Mouse (Mus musculus) bone marrow macrophage, adult 2 months (primary cell): ENCODE results near the gene Ovol1. TPM values are rescaled to one million over a fixed set of nuclear protein-coding genes. Genes with fewer than 3 reads are reported as not detected.

Source experiments
- H3K27ac ChIP-seq: 2 replicates; pipeline ENCODE4 v1.5.1; 2012; ENCODE audit warnings: low read depth, low read length; ENCODE audit not compliant: insufficient read depth
- H3K4me1 ChIP-seq: 2 replicates; pipeline ENCODE4 v1.6.1; 2012; ENCODE audit warnings: low read length; ENCODE audit not compliant: control insufficient read depth, insufficient read depth
- H3K4me3 ChIP-seq: 2 replicates; pipeline ENCODE4 v1.5.1; 2012; ENCODE audit warnings: mild to moderate bottlenecking, low read length, moderate library complexity; ENCODE audit not compliant: insufficient read depth
- CTCF ChIP-seq: IDR thresholded peaks from 2 replicates; pipeline ENCODE4 v1.5.1; 2012; ENCODE audit warnings: low read depth, mild to moderate bottlenecking, low read length, moderate library complexity
- POLR2A ChIP-seq: IDR thresholded peaks from 2 replicates; pipeline ENCODE4 v1.6.1; 2012; ENCODE audit warnings: mild to moderate bottlenecking, low read depth, low read length, borderline replicate concordance
- polyA plus RNA-seq: library from polyadenylated mRNA; stranded (reverse); fragments of >200 nt; gene quantifications from 2 replicates; pipeline ENCODE4 v1.2.4, GENCODE M21; 2012; ENCODE audit not compliant: missing spikeins, insufficient read depth, insufficient read length

The Ovol1 gene
- polyA plus RNA-seq, 1 experiment = not detected

DNA sequence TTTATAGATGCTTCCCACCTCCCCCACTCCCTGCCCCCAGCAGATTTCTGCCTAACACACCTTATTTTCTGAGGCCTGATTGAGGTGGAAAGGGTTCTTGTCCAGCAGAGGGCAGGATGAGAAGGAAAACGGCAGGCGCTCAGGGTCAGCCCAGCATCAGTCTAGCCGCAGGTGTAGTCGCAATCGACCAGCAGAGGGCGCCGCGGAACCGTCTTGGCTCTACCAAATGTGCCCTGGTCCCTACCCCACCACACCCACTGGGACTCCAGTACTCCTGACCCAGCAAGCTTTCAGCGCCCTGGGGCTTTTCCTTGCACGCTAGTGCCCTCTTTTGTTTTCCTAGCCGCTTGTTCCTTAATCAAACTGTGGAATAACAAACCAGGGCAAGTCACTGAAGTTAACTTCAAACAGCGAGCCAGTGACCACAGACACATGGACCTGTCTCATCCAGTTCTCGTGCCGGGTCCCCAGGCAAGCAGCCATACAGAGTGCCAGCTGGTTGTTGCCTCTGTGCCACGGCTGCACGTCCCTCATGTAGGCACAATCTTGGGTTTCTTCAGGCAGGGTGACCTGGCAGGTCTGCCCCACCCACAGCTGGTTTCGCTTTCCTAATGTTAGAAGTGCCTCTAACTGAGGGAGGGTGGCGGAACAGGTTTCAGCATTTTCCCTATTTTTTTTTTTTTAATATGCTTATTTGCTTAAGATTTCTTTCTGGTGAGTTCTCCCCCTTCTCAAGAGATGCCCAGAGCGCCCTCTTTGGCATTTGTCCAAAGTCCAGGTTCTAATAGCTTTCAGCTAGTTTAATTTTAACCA lies 30.9 kb downstream of the Ovol1 start:
- peaks cover 11% of the 10 kb centered on the region for H3K4me1 ChIP-seq
- TF ChIP-seq POLR2A (no peak), CTCF (peak; percentile 75)
- H3K4me3 ChIP-seq = peak overlapping the region; percentile 41
- H3K27ac ChIP-seq = no peak overlapping the region

GRCm38 (mm10) chr19:5525204-5525603 lies 35.2 kb downstream of the Ovol1 start:
- TF ChIP-seq CTCF (no peak), POLR2A (no peak)
- Histone ChIP-seq H3K4me1 (peaks cover 11% of the 10 kb centered on the region), H3K27ac (no peak overlapping the region), H3K4me3 (no peak overlapping the region)

GRCm38 (mm10) chr19:5518721-5519120 lies 41.7 kb downstream of the Ovol1 start:
- no peak overlapping the region for H3K27ac ChIP-seq
- H3K4me1 ChIP-seq = no peaks in the 10 kb centered on the region
- TF ChIP-seq POLR2A = no peak
- no peak for TF ChIP-seq CTCF
- no peak overlapping the region for H3K4me3 ChIP-seq

DNA sequence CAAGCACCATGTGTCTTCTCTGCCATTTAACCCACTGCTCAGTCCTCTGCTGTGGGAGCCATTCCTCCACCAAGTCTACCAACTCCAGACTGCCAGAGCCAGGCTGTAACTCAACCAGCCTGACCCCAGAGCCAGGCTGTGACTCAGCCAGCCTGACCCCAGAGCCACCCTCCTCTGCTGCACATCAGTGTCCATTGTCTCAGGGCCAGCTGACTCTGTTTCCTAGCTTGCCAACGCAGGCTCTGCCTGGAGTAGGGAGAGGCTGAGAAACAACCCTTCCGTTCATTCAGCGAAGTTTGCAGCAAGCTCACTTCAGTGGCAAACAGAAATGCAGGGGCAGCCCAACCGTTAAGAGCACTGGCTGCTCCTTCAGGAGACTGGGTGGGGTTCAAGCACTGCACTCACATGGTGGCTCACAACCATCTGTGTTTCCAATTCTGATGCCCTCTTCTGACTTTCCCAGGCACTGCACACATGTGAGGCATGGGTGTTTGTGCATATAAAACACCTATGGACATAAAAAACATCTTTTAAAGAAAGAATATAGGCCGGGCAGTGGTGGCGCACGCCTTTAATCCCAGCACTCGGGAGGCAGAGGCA lies 43.4 kb downstream of the Ovol1 start:
- TF ChIP-seq POLR2A = no peak
- TF ChIP-seq CTCF = no peak
- Histone ChIP-seq H3K4me3 (no peak overlapping the region), H3K4me1 (peaks cover 8% of the 10 kb centered on the region), H3K27ac (no peak overlapping the region)

DNA sequence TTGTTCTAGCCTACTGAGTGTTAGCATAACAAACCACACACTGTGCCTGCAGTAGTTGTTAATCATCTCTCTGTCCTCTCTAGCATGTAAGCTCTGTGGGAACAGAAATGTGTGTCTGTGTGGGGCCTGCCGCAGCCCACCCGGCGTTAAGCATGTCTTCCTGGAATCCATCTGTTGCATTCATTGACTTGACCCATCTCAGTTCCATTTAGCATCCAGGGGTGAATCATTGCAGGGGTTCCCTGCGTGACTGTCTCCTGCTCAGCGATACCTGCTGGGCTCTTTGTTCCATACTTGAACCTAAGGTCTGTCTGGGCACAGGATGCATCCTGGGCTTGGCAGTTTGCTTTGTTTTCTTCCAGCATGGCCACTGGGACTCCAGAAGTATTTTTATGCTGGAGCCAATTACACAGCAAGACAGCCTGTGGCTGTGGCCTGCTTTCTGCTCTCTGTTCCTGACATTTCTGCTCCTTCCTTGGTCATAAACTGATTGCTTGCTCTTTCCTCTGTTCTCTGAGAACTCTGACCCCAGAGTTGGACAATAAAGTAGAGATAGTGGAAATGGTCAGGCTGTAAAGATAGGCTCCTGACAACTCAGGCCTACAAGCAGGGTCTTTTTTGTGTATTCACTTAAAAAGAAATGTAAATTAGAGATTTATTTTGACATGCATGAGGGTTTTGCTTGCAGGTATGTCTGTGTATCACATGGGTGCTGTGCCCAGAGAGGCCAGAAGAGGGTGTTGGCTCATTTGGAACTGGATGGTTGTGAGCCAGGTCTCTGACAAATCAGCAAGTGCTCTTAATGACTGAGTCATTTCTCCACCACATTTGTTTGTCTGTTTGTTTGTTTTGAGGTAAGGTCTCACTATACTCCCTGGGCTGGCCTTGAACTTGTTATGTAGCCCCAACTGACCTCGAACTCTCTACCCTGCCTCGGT lies 44.3 kb downstream of the Ovol1 start:
- Histone ChIP-seq H3K4me3 (no peak overlapping the region), H3K27ac (no peak overlapping the region), H3K4me1 (peaks cover 9% of the 10 kb centered on the region)
- no peak for TF ChIP-seq CTCF
- no peak for TF ChIP-seq POLR2A

DNA sequence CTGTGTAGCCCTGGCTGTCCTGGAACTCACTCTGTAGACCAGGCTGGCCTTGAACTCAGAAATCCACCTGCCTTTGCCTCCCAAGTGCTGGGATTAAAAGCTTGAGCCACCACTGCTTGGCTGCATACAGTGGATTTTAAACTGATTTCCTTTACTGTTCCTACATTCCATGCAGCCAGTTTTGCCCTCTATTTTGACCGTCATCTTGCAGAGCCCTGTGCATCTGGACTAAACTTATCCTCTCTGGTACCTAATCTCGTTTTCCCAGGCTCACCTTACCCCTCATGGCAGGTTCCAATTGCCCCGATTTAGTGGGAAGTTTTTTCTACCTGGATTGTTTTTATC lies 47.5 kb downstream of the Ovol1 start:
- TF ChIP-seq POLR2A = no peak
- TF ChIP-seq CTCF = no peak
- Histone ChIP-seq H3K27ac (peak overlapping the region; percentile 59), H3K4me3 (peak overlapping the region; percentile 8; the same call in 1 of the 2 replicates), H3K4me1 (peaks cover 14% of the 10 kb centered on the region)

GRCm38 (mm10) chr19:5512091-5513004 lies 48.1 kb downstream of the Ovol1 start:
- Histone ChIP-seq H3K4me1 (peaks cover 14% of the 10 kb centered on the region), H3K27ac (peak overlapping the region; percentile 72), H3K4me3 (peak overlapping the region; percentile 80)
- TF ChIP-seq CTCF (no peak), POLR2A (no peak)

GRCm38 (mm10) chr19:5511074-5511632 lies 49.3 kb downstream of the Ovol1 start:
- TF ChIP-seq CTCF (no peak), POLR2A (no peak)
- peak overlapping the region; percentile 76 for H3K27ac ChIP-seq
- peaks cover 14% of the 10 kb centered on the region for H3K4me1 ChIP-seq
- H3K4me3 ChIP-seq = peak overlapping the region; percentile 80
